Mouse (Mus musculus): ENCODE results near the gene Ntf3.

DNA sequence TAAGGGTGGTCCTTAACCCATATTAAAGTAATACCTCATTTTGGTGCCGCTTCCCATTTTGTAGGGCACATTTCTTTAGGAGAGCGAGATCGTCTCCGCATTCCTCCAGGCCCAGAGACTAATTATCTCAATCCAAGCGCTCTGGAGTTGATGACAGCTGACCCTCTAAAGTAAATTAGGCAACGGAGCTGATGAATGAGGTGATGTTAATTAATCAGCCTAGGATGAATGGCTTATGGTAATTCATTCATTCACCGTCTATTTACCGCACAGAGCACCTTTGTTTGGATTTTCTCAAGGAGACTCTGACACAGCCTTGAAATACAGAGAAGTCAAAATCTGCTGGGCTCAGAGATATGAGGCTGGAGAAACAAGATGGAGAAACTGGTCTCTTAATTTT lies 20.7 kb upstream of the Ntf3 start:
- no peak for TF ChIP-seq POLR2A (IDR thresholded peaks at IDR 0.05; ENCODE audit: borderline replicate concordance, control insufficient read depth, low read depth, low read length)
- TF ChIP-seq CTCF (IDR thresholded peaks at IDR 0.05; ENCODE audit: control insufficient read depth, insufficient read depth, low read length): no peak

Data from bone marrow, adult 2 months (tissue).